Mouse (Mus musculus): Measurements from ENCODE around the gene Trpv3. TPM values are rescaled to one million over a fixed set of nuclear protein-coding genes. Genes with fewer than 3 reads are reported as not detected.

Trpv3 gene
- total and polyA plus RNA-seq, 2 experiments from 2014 or later, result 0.13 to 0.29 TPM

DNA sequence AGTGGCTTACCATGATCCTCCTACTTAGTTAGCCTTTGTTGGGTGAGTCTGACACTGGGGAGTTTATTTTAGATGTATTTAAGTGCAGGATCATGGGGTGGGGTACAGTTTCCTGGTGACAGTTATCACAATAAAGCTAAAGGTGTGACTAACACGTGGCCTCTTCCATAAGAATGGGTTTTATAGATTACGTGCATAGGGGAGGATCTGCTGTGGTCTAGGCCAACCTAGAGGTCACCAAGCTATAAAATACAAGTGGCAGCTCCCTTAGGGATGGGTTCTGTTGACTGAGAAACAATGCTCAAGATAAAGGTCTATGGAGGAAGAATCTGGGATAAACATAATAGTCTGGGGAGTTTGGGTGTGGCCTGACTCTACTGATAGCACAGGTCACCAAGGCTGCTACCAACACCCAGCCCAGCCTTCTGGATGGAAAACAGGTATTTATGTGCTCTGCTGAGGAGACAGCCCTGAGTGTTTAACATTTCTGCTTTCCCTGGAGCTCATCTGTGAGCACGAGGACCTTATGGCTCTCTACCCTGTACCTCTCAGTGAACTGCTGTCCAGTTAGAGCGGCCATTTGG is 9.7 kb upstream of the Trpv3 start:
- Histone ChIP-seq H3K4me2 (ENCODE audit: low read depth) (no peak overlapping the region), H3K27ac (ENCODE audit: low read depth, low read length) (no peak overlapping the region), H3K9ac (no peak overlapping the region), H3K27me3 (ENCODE audit: insufficient read depth, low read length) (no peaks in the 10 kb centered on the region), H3K9me3 (ENCODE audit: low read length) (no peaks in the 10 kb centered on the region), H3K36me3 (ENCODE audit: insufficient read depth) (no peaks in the 10 kb centered on the region), H3K4me1 (ENCODE audit: insufficient read depth) (no peaks in the 10 kb centered on the region), H3K4me3 (ENCODE audit: low read depth, low read length) (no peak overlapping the region)
- TF ChIP-seq CTCF (IDR thresholded peaks at IDR 0.05; ENCODE audit: low read depth), result no peak
- no peak for DNase-seq
- ATAC-seq, result no peak
- WGBS, result 88% methylated on average over 4 of the region's 4 CpGs

DNA sequence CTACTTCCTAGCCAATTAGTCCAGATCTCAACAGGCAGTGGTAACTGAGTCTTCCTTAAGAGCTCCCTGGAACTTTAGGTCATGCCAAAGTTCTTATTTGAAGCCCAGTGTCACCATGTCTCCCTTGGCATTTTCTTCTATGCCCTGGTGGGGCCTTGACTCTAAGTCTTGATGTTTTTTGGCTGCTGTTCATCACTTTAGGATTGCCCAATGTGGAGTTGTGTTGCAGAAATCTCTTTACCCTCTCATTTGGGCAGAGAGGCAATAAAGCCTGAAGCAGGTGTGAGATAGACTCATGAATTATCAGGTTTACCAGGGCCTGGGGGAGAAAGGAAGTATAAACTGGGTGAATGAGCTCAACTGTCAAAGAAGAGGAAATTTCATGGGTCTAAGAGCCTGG is 8.5 kb upstream of the Trpv3 start:
- no peak for DNase-seq
- no peak for ATAC-seq
- no peak overlapping the region for H3K9ac ChIP-seq
- no peaks in the 10 kb centered on the region for H3K4me1 ChIP-seq (ENCODE audit: insufficient read depth)
- no peak for TF ChIP-seq CTCF (IDR thresholded peaks at IDR 0.05; ENCODE audit: low read depth)
- no peaks in the 10 kb centered on the region for H3K27me3 ChIP-seq (ENCODE audit: insufficient read depth, low read length)
- H3K36me3 ChIP-seq (ENCODE audit: insufficient read depth), result no peaks in the 10 kb centered on the region
- no peak overlapping the region for H3K4me2 ChIP-seq (ENCODE audit: low read depth)
- no peak overlapping the region for H3K27ac ChIP-seq (ENCODE audit: low read depth, low read length)
- no peaks in the 10 kb centered on the region for H3K9me3 ChIP-seq (ENCODE audit: low read length)
- H3K4me3 ChIP-seq (ENCODE audit: low read depth, low read length), result no peak overlapping the region

DNA sequence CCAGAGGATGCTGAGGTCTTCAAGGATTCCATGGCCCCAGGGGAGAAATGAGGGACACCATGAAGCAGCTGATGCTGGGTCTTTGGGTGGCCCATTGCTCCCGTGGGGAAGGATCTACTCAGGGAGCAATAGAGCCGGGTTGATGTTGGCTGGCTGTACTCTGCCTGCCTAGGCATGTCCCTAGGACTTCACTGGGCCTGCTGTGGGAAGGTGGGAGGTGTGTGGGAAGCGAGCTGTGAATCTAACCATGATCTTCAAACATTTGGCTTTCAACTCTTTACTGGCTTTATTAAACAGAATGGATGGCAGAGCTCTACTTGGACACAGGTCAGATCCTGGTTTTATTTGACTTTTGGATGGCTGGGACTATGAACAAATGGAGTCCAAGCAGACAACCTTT is 6.7 kb upstream of the Trpv3 start:
- Histone ChIP-seq H3K9ac (no peak overlapping the region), H3K27ac (ENCODE audit: low read depth, low read length) (no peak overlapping the region), H3K36me3 (ENCODE audit: insufficient read depth) (no peaks in the 10 kb centered on the region), H3K4me1 (ENCODE audit: insufficient read depth) (no peaks in the 10 kb centered on the region), H3K27me3 (ENCODE audit: insufficient read depth, low read length) (no peaks in the 10 kb centered on the region), H3K4me3 (ENCODE audit: low read depth, low read length) (no peak overlapping the region), H3K9me3 (ENCODE audit: low read length) (no peaks in the 10 kb centered on the region), H3K4me2 (ENCODE audit: low read depth) (no peak overlapping the region)
- WGBS, result 72% methylated on average over 3 of the region's 3 CpGs
- DNase-seq (no peak), ATAC-seq (no peak)
- TF ChIP-seq CTCF (IDR thresholded peaks at IDR 0.05; ENCODE audit: low read depth), result no peak

DNA sequence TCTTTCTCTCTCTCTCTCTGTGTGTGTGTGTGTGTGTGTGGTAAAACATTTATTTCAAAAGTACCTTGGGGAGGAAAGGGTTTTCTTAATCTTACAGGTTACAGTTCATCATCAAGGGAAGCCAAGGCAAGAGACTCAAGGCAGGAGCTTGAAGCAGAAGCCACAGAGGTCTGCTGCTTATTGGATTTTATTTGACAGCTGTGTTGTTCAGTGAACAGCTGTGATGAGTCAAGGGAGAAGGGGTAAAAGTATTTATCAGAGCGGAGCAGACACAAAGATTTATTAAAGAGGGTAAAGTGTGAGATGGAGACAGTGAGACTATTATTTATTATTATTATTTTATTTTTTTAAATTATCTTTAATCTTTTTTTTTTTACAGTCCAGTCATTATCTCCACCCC is 5.8 kb upstream of the Trpv3 start:
- Histone ChIP-seq H3K9me3 (ENCODE audit: low read length) (no peaks in the 10 kb centered on the region), H3K4me2 (ENCODE audit: low read depth) (no peak overlapping the region), H3K36me3 (ENCODE audit: insufficient read depth) (no peaks in the 10 kb centered on the region), H3K4me3 (ENCODE audit: low read depth, low read length) (no peak overlapping the region), H3K27ac (ENCODE audit: low read depth, low read length) (no peak overlapping the region), H3K9ac (no peak overlapping the region), H3K27me3 (ENCODE audit: insufficient read depth, low read length) (no peaks in the 10 kb centered on the region), H3K4me1 (ENCODE audit: insufficient read depth) (no peaks in the 10 kb centered on the region)
- DNase-seq, result no peak
- WGBS, result 93% methylated on average over 1 of the region's 1 CpGs
- TF ChIP-seq CTCF (IDR thresholded peaks at IDR 0.05; ENCODE audit: low read depth), result no peak
- no peak for ATAC-seq

DNA sequence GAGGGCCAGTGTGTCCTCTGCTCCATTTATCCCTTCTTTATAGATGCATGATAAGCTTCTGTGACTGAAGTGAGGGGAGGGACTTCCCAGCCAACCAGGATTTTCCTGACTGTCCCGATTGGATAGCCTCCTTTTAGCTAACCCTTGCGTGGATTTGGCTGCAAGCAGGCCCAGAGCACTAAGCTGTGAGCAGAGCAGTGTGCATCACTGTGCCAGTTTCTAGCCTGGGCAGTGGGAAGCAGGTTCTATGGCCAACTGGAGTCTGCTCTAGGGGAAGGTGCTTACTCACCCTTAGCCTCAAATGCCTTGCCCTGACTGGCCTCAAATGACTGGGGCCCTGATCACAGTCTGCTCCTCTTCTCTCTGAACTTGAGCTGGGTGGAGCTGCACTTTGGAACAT is 7.6 kb downstream of the Trpv3 start:
- no peak overlapping the region for H3K27ac ChIP-seq (ENCODE audit: low read depth, low read length)
- no peaks in the 10 kb centered on the region for H3K36me3 ChIP-seq (ENCODE audit: insufficient read depth)
- no peak overlapping the region for H3K4me2 ChIP-seq (ENCODE audit: low read depth)
- DNase-seq (no peak), ATAC-seq (no peak)
- H3K9ac ChIP-seq, result no peak overlapping the region
- no peak overlapping the region for H3K4me3 ChIP-seq (ENCODE audit: low read depth, low read length)
- no peaks in the 10 kb centered on the region for H3K9me3 ChIP-seq (ENCODE audit: low read length)
- 37% methylated on average over 2 of the region's 2 CpGs for WGBS
- no peaks in the 10 kb centered on the region for H3K4me1 ChIP-seq (ENCODE audit: insufficient read depth)
- no peak for TF ChIP-seq CTCF (IDR thresholded peaks at IDR 0.05; ENCODE audit: low read depth)
- no peaks in the 10 kb centered on the region for H3K27me3 ChIP-seq (ENCODE audit: insufficient read depth, low read length)

DNA sequence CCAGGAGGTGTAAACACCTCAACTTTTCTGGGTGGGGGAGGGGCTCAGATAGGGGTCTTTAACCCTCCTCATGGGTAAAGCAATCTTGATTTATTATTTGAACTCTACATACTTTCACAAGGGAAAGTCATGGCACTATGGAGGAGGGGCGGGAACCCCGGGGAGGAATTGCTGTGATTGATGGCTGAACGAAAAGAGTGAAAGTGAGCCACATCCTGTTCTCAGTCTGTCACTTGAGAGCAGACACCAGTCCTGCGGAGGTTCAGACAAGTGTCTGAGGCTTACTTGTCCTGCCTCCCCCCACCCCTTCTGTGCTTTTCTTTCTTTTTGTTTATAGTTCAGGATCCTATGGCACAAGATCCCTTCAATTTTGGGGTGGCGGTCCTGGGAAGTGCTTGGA is 13.5 kb downstream of the Trpv3 start:
- no peak for ATAC-seq
- no peak overlapping the region for H3K4me2 ChIP-seq (ENCODE audit: low read depth)

DNA sequence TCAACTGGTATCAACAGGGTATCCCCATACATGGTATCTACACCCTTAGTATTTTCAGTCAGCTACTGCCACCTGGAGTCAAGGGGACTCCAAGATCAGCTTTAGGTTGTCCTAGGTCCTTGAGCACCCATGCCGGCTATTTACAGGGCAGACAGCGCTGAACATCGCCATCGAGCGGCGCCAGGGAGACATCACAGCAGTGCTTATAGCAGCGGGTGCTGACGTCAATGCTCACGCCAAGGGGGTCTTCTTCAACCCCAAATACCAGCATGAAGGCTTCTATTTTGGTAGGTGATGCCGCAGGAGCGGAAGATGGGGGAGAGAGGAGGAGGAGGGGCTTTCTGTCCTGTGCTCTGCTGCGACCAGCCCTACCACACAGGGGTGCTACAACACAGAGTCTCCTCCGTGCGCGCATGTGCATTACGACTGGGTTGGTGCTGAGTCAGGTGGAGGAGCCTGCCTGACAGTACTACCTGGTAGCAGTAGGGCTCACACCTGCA is 14.4 kb downstream of the Trpv3 start:
- H3K36me3 ChIP-seq (ENCODE audit: insufficient read depth), result no peaks in the 10 kb centered on the region
- H3K27me3 ChIP-seq (ENCODE audit: insufficient read depth, low read length), result no peaks in the 10 kb centered on the region
- H3K4me3 ChIP-seq (ENCODE audit: low read depth, low read length), result peak overlapping the region; percentile 34
- no peaks in the 10 kb centered on the region for H3K9me3 ChIP-seq (ENCODE audit: low read length)
- H3K27ac ChIP-seq (ENCODE audit: low read depth, low read length), result peak overlapping the region; percentile 40; the same call in 1 of the 2 replicates
- WGBS, result 3% methylated on average over 16 of the region's 16 CpGs
- TF ChIP-seq CTCF (IDR thresholded peaks at IDR 0.05; ENCODE audit: low read depth), result peak; percentile 66
- ATAC-seq, result peak; percentile 97
- peak; percentile 81 for DNase-seq
- H3K4me2 ChIP-seq (ENCODE audit: low read depth), result peak overlapping the region; percentile 50
- no peaks in the 10 kb centered on the region for H3K4me1 ChIP-seq (ENCODE audit: insufficient read depth)
- H3K9ac ChIP-seq, result peak overlapping the region; percentile 51

More for the DNA sequence above, 13.5 kb downstream of the Trpv3 start:
- TF ChIP-seq CTCF (IDR thresholded peaks at IDR 0.05; ENCODE audit: low read depth), result no peak
- H3K36me3 ChIP-seq (ENCODE audit: insufficient read depth), result no peaks in the 10 kb centered on the region
- no peak overlapping the region for H3K4me3 ChIP-seq (ENCODE audit: low read depth, low read length)
- H3K4me1 ChIP-seq (ENCODE audit: insufficient read depth), result no peaks in the 10 kb centered on the region
- no peak for DNase-seq
- H3K27ac ChIP-seq (ENCODE audit: low read depth, low read length), result no peak overlapping the region
- H3K9ac ChIP-seq, result no peak overlapping the region
- 60% methylated on average over 5 of the region's 5 CpGs for WGBS
- H3K9me3 ChIP-seq (ENCODE audit: low read length), result no peaks in the 10 kb centered on the region
- H3K27me3 ChIP-seq (ENCODE audit: insufficient read depth, low read length), result no peaks in the 10 kb centered on the region
